Mouse (Mus musculus): ENCODE measurements around the gene Cttn. TPM values are rescaled to one million over a fixed set of nuclear protein-coding genes. Genes with fewer than 3 reads are reported as not detected.

Cttn gene
- polyA plus RNA-seq, 1 experiment = not detected

DNA sequence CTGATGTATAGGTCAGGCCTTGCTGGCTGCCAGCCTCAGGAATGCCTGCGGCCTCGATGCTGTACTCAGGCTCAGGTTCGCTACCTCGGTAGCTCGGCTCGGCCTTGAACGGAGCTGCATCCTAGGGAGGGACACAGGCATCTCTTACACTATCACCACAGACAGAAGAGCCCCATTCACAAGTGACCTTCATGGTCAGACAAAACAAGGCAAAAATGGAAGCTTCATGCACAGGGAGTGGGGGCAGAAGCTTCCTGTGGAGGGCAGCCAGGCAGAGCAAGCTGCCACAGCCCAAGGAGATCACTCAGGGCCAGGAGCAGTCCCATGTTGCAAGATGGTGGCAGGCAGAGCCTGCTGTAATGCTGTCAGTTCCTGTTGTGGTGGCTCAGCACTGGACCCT, 32.0 kb downstream of the Cttn start:
- TF ChIP-seq CTCF (IDR thresholded peaks at IDR 0.05; ENCODE audit: insufficient read depth, low read depth, low read length) (no peak), POLR2A (IDR thresholded peaks at IDR 0.05; ENCODE audit: insufficient read depth, low read depth, low read length) (no peak)

DNA sequence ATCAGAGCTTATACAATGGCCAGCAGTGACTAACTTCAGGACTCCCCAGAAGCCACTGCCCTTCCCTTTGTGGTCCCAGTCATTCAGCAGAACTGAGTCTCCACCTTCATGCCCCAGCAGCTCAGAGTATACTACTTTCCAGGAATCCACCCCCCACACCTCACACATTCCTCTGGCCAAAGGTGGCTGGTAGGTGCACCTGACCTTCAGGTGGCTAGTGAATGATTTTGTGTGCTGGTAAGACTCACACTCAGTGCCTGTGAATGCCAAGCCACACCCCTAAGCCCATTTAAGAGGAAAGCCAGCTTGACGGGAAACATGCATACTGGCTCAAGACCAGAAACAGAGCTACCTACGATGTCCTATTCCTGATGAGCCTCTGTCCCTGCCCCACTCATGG, 37.9 kb downstream of the Cttn start:
- WGBS = 85% methylated on average over 2 of the region's 2 CpGs
- TF ChIP-seq POLR2A (IDR thresholded peaks at IDR 0.05; ENCODE audit: insufficient read depth, low read depth, low read length) (no peak), CTCF (IDR thresholded peaks at IDR 0.05; ENCODE audit: insufficient read depth, low read depth, low read length) (no peak)
- Histone ChIP-seq H3K4me3 (ENCODE audit: insufficient read depth, low read depth, low read length) (no peak overlapping the region), H3K4me1 (ENCODE audit: control insufficient read depth, insufficient read depth, low read length) (no peaks in the 10 kb centered on the region), H3K27ac (ENCODE audit: insufficient read depth, low read depth, low read length) (no peak overlapping the region)

More for the DNA sequence above, 32.0 kb downstream of the Cttn start:
- Histone ChIP-seq H3K4me1 (ENCODE audit: control insufficient read depth, insufficient read depth, low read length) (peaks cover 8% of the 10 kb centered on the region), H3K4me3 (ENCODE audit: insufficient read depth, low read depth, low read length) (no peak overlapping the region), H3K27ac (ENCODE audit: insufficient read depth, low read depth, low read length) (no peak overlapping the region)
- 97% methylated on average over 7 of the region's 7 CpGs for WGBS

DNA sequence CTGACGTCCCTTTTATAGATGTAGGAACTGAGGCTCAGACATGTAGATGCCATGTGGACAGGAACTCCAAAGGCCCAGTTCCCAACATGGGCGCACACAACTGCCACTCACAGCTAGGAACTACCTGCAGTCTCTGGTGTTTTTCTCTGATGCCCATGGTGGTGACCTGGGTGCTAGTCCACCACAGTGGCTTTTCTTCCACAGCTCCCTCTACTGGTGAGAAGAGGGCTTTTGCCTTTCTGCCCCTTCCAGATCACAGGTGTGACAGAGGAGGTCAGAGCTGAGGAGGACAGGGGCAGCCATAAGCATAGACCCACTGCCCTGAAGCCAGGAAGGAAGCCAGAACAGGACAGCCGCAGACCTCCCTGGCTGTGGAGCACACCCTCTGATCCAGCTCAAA, 43.3 kb downstream of the Cttn start:
- Histone ChIP-seq H3K27ac (ENCODE audit: insufficient read depth, low read depth, low read length) (no peak overlapping the region), H3K4me1 (ENCODE audit: control insufficient read depth, insufficient read depth, low read length) (peaks cover 16% of the 10 kb centered on the region), H3K4me3 (ENCODE audit: insufficient read depth, low read depth, low read length) (no peak overlapping the region)
- TF ChIP-seq CTCF (IDR thresholded peaks at IDR 0.05; ENCODE audit: insufficient read depth, low read depth, low read length) = peak; percentile 41; the same call in 1 of the 2 replicates
- no peak for TF ChIP-seq POLR2A (IDR thresholded peaks at IDR 0.05; ENCODE audit: insufficient read depth, low read depth, low read length)
- 88% methylated on average over 3 of the region's 3 CpGs for WGBS

DNA sequence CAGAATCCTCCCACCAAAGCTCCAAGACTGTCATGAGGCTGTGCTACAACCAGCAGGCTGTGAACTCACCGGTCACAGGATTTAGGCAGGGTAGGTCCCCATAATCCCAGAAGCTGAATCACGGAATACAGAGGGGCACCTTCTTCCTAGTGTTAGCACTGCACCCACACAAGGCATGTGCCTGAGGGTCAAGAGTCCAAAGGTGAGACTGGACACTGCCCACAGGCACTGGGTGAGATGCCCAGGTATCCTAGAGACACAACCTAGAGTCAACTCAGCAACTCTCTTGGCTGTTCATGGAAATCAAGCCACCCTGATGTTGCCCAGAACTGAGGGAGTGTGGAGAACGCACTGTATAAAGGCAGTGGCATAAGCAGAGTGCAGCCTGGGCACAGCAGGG, 44.2 kb downstream of the Cttn start:
- Histone ChIP-seq H3K27ac (ENCODE audit: insufficient read depth, low read depth, low read length) (no peak overlapping the region), H3K4me3 (ENCODE audit: insufficient read depth, low read depth, low read length) (no peak overlapping the region), H3K4me1 (ENCODE audit: control insufficient read depth, insufficient read depth, low read length) (peaks cover 24% of the 10 kb centered on the region)
- TF ChIP-seq POLR2A (IDR thresholded peaks at IDR 0.05; ENCODE audit: insufficient read depth, low read depth, low read length) (no peak), CTCF (IDR thresholded peaks at IDR 0.05; ENCODE audit: insufficient read depth, low read depth, low read length) (no peak)
- WGBS = 78% methylated on average over 3 of the region's 3 CpGs

DNA sequence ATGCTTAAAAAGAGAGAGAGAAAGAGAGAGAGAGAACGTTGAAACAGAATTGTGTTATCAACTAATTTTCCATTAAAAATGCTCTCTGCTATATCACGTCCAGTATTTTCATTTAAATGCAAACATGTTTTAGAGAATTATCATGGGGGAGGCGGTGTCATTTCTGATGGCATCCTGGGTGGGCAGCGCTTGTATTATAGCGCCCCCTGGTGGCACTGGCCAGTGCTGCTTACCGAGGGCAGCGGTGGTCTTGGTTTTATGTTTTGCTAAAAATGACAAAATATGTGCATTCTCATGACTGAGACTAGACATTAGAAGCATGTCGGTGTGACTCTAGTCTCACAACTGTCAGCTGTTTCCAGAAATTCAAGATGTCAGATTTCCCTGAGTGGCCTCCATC, 44.9 kb downstream of the Cttn start:
- H3K4me1 ChIP-seq (ENCODE audit: control insufficient read depth, insufficient read depth, low read length) = peaks cover 30% of the 10 kb centered on the region
- H3K4me3 ChIP-seq (ENCODE audit: insufficient read depth, low read depth, low read length) = no peak overlapping the region
- TF ChIP-seq POLR2A (IDR thresholded peaks at IDR 0.05; ENCODE audit: insufficient read depth, low read depth, low read length) = no peak
- TF ChIP-seq CTCF (IDR thresholded peaks at IDR 0.05; ENCODE audit: insufficient read depth, low read depth, low read length) = peak; percentile 97
- 3% methylated on average over 8 of the region's 8 CpGs for WGBS
- no peak overlapping the region for H3K27ac ChIP-seq (ENCODE audit: insufficient read depth, low read depth, low read length)

DNA sequence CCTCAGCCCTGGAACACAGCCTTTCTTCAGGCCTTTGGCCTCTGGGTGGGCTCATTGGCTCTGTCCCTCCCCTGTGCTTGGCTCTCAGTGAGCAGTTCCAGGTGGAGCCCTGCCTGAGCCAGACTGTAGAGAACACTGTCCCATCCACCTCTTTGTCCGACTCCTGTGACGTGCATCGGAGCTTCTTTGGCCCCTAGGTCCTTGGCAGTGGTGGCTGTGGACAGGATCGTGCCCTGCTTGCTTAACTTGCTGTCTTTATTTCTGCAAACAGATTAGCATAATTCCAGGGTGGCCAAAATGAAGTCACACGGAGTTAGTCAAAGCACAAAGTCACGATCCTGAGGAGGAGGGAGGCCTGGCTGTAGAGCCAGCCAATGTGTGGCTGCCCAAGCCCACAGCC, 49.3 kb downstream of the Cttn start:
- Histone ChIP-seq H3K4me1 (ENCODE audit: control insufficient read depth, insufficient read depth, low read length) (peaks cover 64% of the 10 kb centered on the region), H3K27ac (ENCODE audit: insufficient read depth, low read depth, low read length) (no peak overlapping the region), H3K4me3 (ENCODE audit: insufficient read depth, low read depth, low read length) (no peak overlapping the region)
- 43% methylated on average over 6 of the region's 6 CpGs for WGBS
- TF ChIP-seq POLR2A (IDR thresholded peaks at IDR 0.05; ENCODE audit: insufficient read depth, low read depth, low read length) = no peak

DNA sequence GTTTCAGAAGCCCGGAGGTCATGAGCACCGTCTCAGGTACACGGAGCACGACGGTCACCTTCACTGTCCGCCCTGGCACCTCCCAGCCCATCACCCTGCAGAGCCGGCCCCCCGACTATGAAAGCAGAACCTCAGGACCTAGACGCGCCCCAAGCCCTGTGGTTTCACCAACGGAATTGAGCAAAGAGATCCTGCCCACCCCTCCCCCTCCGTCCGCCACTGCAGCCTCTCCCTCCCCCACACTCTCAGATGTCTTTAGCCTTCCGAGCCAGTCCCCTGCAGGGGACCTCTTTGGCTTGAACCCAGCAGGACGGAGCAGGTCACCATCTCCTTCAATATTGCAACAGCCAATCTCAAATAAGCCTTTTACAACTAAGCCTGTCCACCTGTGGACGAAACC, 50.3 kb downstream of the Cttn start:
- Histone ChIP-seq H3K4me3 (ENCODE audit: insufficient read depth, low read depth, low read length) (no peak overlapping the region), H3K27ac (ENCODE audit: insufficient read depth, low read depth, low read length) (no peak overlapping the region), H3K4me1 (ENCODE audit: control insufficient read depth, insufficient read depth, low read length) (peaks cover 73% of the 10 kb centered on the region)
- no peak for TF ChIP-seq POLR2A (IDR thresholded peaks at IDR 0.05; ENCODE audit: insufficient read depth, low read depth, low read length)
- WGBS = 45% methylated on average over 16 of the region's 16 CpGs

DNA sequence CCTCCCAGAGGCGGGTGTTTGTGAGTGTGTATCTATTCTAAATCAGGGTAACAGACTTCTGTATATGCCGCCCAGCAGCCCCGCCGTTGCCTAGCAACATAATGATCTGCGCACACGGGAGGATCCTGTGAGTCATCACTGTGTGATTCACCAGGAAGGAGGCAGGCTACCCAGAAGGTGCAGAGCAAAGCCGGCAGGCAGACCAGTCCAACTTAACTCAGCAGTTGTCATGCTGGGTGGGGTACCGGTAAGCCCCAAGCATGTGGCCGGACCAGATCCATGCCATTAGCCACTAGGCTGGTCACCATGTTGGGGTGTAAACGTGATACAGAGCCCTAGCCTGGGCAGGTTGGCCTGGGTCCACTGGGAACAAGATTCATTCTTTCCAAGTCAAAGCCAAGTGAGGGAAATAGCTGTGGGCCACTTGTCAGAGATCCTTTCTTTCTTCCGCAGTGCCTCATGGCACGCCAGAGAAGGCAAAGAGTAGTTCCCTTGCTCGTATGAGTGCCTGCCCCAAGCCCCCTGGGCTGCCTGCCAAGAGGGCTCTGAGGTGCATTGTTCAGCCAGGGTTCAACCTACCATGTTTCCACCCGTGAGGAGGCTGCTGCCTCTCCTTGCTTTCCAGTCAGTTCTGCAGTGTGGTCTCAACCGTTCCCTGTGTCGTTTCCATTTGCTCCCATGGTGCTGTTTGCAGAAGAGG, 53.0 kb downstream of the Cttn start:
- Histone ChIP-seq H3K4me3 (ENCODE audit: insufficient read depth, low read depth, low read length) (no peak overlapping the region), H3K4me1 (ENCODE audit: control insufficient read depth, insufficient read depth, low read length) (peaks cover 68% of the 10 kb centered on the region), H3K27ac (ENCODE audit: insufficient read depth, low read depth, low read length) (peak overlapping the region; percentile 78)
- TF ChIP-seq POLR2A (IDR thresholded peaks at IDR 0.05; ENCODE audit: insufficient read depth, low read depth, low read length) (no peak), CTCF (IDR thresholded peaks at IDR 0.05; ENCODE audit: insufficient read depth, low read depth, low read length) (no peak)
- 6% methylated on average over 16 of the region's 16 CpGs for WGBS

DNA sequence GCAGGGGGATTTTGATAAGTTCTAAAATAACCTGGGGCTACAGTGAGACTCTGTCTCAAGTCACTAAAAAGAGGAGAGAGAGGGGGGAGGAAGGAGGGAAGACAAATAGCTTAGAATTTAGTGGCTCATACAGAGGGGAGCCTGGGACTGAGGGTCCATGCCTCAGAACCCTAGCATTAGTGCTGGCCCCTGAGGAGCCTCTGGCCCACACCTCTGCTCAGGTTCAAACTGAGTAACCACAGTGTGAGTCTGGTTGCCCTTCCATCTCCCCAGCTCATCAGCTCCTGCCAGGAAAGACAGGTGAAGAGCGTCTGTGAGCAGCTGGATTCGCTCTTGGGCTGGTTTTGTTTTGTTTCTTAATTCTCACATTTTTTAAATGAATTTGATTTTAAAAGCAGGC, 53.6 kb downstream of the Cttn start:
- Histone ChIP-seq H3K4me1 (ENCODE audit: control insufficient read depth, insufficient read depth, low read length) (peaks cover 72% of the 10 kb centered on the region), H3K4me3 (ENCODE audit: insufficient read depth, low read depth, low read length) (no peak overlapping the region), H3K27ac (ENCODE audit: insufficient read depth, low read depth, low read length) (peak overlapping the region; percentile 98)
- WGBS = 25% methylated on average over 2 of the region's 2 CpGs
- TF ChIP-seq POLR2A (IDR thresholded peaks at IDR 0.05; ENCODE audit: insufficient read depth, low read depth, low read length) = no peak
- TF ChIP-seq CTCF (IDR thresholded peaks at IDR 0.05; ENCODE audit: insufficient read depth, low read depth, low read length) = no peak

DNA sequence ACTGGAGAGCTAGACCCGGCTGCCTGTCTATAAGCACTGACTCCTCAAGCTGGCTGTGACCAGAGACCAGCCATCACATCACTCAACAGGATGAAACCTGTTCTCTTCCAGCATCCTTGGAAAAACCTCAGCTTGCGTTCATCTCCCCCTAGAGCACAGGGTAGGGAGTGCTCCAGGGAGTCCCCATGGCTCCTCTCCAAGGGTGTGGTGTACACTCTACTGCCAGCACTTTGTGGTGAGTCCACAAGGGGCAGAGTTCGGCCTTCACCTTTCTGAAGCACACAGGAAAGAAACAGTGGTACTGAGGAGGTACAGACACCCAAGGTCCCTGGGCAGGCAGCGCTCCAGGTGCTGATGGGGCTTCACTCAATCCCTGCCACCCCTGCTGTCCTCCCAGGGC, 55.0 kb downstream of the Cttn start:
- Histone ChIP-seq H3K27ac (ENCODE audit: insufficient read depth, low read depth, low read length) (peak overlapping the region; percentile 98), H3K4me3 (ENCODE audit: insufficient read depth, low read depth, low read length) (no peak overlapping the region), H3K4me1 (ENCODE audit: control insufficient read depth, insufficient read depth, low read length) (peaks cover 67% of the 10 kb centered on the region)
- 65% methylated on average over 4 of the region's 4 CpGs for WGBS
- peak; percentile 26; the same call in 1 of the 2 replicates for TF ChIP-seq CTCF (IDR thresholded peaks at IDR 0.05; ENCODE audit: insufficient read depth, low read depth, low read length)
- no peak for TF ChIP-seq POLR2A (IDR thresholded peaks at IDR 0.05; ENCODE audit: insufficient read depth, low read depth, low read length)

Data from olfactory bulb, adult 2 months (tissue).